Mouse (Mus musculus) heart, postnatal 0 days (tissue): Measurements from ENCODE around the gene Ugt1a8.

Experiments
- CTCF ChIP-seq: IDR thresholded peaks from 2 replicates; pipeline ENCODE4 v1.5.1; 2016; ENCODE audit warnings: antibody characterized with exemption, control low read depth, low read depth
- EP300 ChIP-seq: IDR thresholded peaks from 2 replicates; pipeline ENCODE4 v1.6.1; 2016; ENCODE audit warnings: antibody characterized with exemption, low read depth

GRCm38 (mm10) chr1:88165711-88166110 is 78.1 kb downstream of the Ugt1a8 start, which contains the start of gene Ugt1a5:
- TF ChIP-seq CTCF = no peak
- TF ChIP-seq EP300 = no peak
